Mouse (Mus musculus): ENCODE measurements around the gene Olfr351.

- TF ChIP-seq CTCF (IDR thresholded peaks at IDR 0.05; ENCODE audit: low read depth) (no peak), EP300 (IDR thresholded peaks at IDR 0.05; ENCODE audit: low read depth) (no peak)
Observed at GRCm38 (mm10) chr2:36905380-36905779, 42.9 kb upstream of the Olfr351 start, which contains the start of gene Olfr354.
